Mouse (Mus musculus) thymus, postnatal 0 days (tissue): ENCODE data around the gene Clca3a2. TPM values are rescaled to one million over a fixed set of nuclear protein-coding genes. Genes with fewer than 3 reads are reported as not detected.
A peak's percentile ranks its signal among the peaks of the same experiment; 100 is the strongest.
"Not testable (repeated sequence)": the region's sequence is repeated elsewhere in the genome, so short reads cannot be mapped to it uniquely, and the experiment has no call there.

Source experiments
- DNase-seq: peaks from one replicate; pipeline ENCODE4 v3.0.0-alpha.2; 2015; ENCODE audit warnings: low spot score
- polyA plus RNA-seq: library from polyadenylated mRNA; unstranded; fragments of >200 nt; fragmentation: Nextera tagmentation; extraction: Ambion mirVana; gene quantifications from 2 replicates; pipeline ENCODE4 v1.2.1, GENCODE M21; 2015

Clca3a2 gene
- 1.1 and 1.3 TPM in 2 replicates for polyA plus RNA-seq

- DNase-seq, result not testable (repeated sequence)
Measured at GRCm38 (mm10) chr3:144819219-144819618, at the start of gene Clca3a2. Gene Clca3a2 (minus strand): TSS chr3:144819494.

- DNase-seq, result no peak
Measured at GRCm38 (mm10) chr3:144849584-144849983, 30.3 kb upstream of the Clca3a2 start.

GRCm38 (mm10) chr3:144849014-144849556 is 29.8 kb upstream of the Clca3a2 start, which contains the start of gene Clca3b:
Gene Clca3b (minus strand): TSS chr3:144849357.
- DNase-seq, result not testable (repeated sequence)

- DNase-seq, result no peak
Measured at GRCm38 (mm10) chr3:144827257-144827656, 8.0 kb upstream of the Clca3a2 start.

- peak; percentile 62 for DNase-seq
Measured at GRCm38 (mm10) chr3:144825151-144825550, 5.9 kb upstream of the Clca3a2 start.

GRCm38 (mm10) chr3:144823331-144823730 is 4.0 kb upstream of the Clca3a2 start:
- DNase-seq, result no peak

- DNase-seq, result no peak
Measured at GRCm38 (mm10) chr3:144820632-144821031, 1.3 kb upstream of the Clca3a2 start.

GRCm38 (mm10) chr3:144813336-144813735 is 6.0 kb downstream of the Clca3a2 start:
- DNase-seq, result not testable (repeated sequence)

- DNase-seq, result no peak
Measured at GRCm38 (mm10) chr3:144811821-144812220, 7.5 kb downstream of the Clca3a2 start.

- not testable (repeated sequence) for DNase-seq
Measured at GRCm38 (mm10) chr3:144808153-144808925, 11.0 kb downstream of the Clca3a2 start.

- DNase-seq, result not testable (repeated sequence)
Measured at GRCm38 (mm10) chr3:144806626-144807025, 12.7 kb downstream of the Clca3a2 start.

- DNase-seq, result peak; percentile 6
Measured at GRCm38 (mm10) chr3:144801861-144802260, 17.4 kb downstream of the Clca3a2 start.

- no peak for DNase-seq
Measured at GRCm38 (mm10) chr3:144785181-144786148, 33.8 kb downstream of the Clca3a2 start.

- DNase-seq, result no peak
Measured at GRCm38 (mm10) chr3:144765161-144765560, 54.1 kb downstream of the Clca3a2 start.

- DNase-seq, result no peak
Measured at GRCm38 (mm10) chr3:144761454-144761853, 57.8 kb downstream of the Clca3a2 start.

GRCm38 (mm10) chr3:144760592-144761309 is 58.5 kb downstream of the Clca3a2 start, which contains the start of gene Clca3a1:
Gene Clca3a1 (minus strand): TSS chr3:144760977.
- DNase-seq, result no peak

GRCm38 (mm10) chr3:144759719-144760118 is 59.6 kb downstream of the Clca3a2 start:
- no peak for DNase-seq

- DNase-seq, result not testable (repeated sequence)
Measured at GRCm38 (mm10) chr3:144756103-144756502, 63.2 kb downstream of the Clca3a2 start.

- DNase-seq, result peak; percentile 11
Measured at GRCm38 (mm10) chr3:144753120-144753519, 66.2 kb downstream of the Clca3a2 start.
